Comparison of ENCODE assay signal across 8 mouse cellular contexts in genomic region chr12:76255499-76255875, GRCm38 (mm10). TPM values are rescaled to one million over a fixed set of nuclear protein-coding genes. Genes with fewer than 3 reads are reported as not detected.
DNase-seq lines count a peak whose midpoint lies in the region; ATAC-seq lines count a peak whose summit lies in the region.

No protein-coding gene starts in this region.

- H3K27me3 ChIP-seq in hindbrain, embryonic 14.5 days (ENCODE audit: control insufficient read depth, insufficient read depth, low read length), result no peaks in the 10 kb centered on the region
- no peaks in the 10 kb centered on the region for H3K27me3 ChIP-seq in liver, embryonic 16.5 days (ENCODE audit: control insufficient read depth, insufficient read depth, low read depth, low read length)
- H3K27me3 ChIP-seq in stomach, embryonic 15.5 days (replicated peaks), result no peaks in the 10 kb centered on the region

- peak overlapping the region; percentile 57 for H3K4me3 ChIP-seq in hindbrain, embryonic 14.5 days (replicated peaks; ENCODE audit: low read length)
- H3K4me3 ChIP-seq in liver, embryonic 16.5 days (ENCODE audit: low read depth, low read length), result peak overlapping the region; percentile 78
- H3K4me3 ChIP-seq in stomach, embryonic 15.5 days (replicated peaks), result peak overlapping the region; percentile 73

- WGBS in hindbrain, embryonic 14.5 days, result 0% methylated on average over 11 of the region's 11 CpGs
- under 1% methylated on average over 11 of the region's 11 CpGs for WGBS in liver, embryonic 16.5 days (ENCODE audit: insufficient replicate concordance)
- 1% methylated on average over 11 of the region's 11 CpGs for WGBS in stomach, embryonic 15.5 days

- peak overlapping the region; percentile 65 for H3K9ac ChIP-seq in hindbrain, embryonic 14.5 days
- H3K9ac ChIP-seq in liver, embryonic 16.5 days (ENCODE audit: low read depth, low read length), result peak overlapping the region; percentile 78
- H3K9ac ChIP-seq in stomach, embryonic 15.5 days, result peak overlapping the region; percentile 57

- peak; percentile 15 for ATAC-seq in common myeloid progenitor, adult 5-6 weeks (replicated peaks; ENCODE audit: low read depth, poor library complexity, severe bottlenecking)
- ATAC-seq in hindbrain, embryonic 14.5 days (ENCODE audit: low FRiP score), result no peak; the same call in 1 of the 2 replicates
- ATAC-seq in liver, embryonic 16.5 days (ENCODE audit: low read depth), result peak; percentile 8
- ATAC-seq in stomach, embryonic 15.5 days (ENCODE audit: insufficient read depth, low FRiP score, low read depth), result peak; percentile 13; the same call in 1 of the 2 replicates

- DNase-seq in kidney, adult 11 months, result peak; percentile 55
- DNase-seq in kidney, adult 18-20 months, result no peak
- DNase-seq in hindbrain, embryonic 14.5 days (ENCODE audit: low spot score), result no peak
- no peak for DNase-seq in layer of hippocampus, adult 8-10 months (ENCODE audit: low spot score in 2 of 2)
- DNase-seq in left cerebral cortex, adult 9 months (ENCODE audit: low spot score in 2 of 2), result no peak

- no peaks in the 10 kb centered on the region for H3K9me3 ChIP-seq in hindbrain, embryonic 14.5 days (ENCODE audit: control insufficient read depth, low read length)
- no peaks in the 10 kb centered on the region for H3K9me3 ChIP-seq in liver, embryonic 16.5 days (replicated peaks; ENCODE audit: control insufficient read depth, low read length)
- H3K9me3 ChIP-seq in stomach, embryonic 15.5 days, result no peaks in the 10 kb centered on the region

- H3K4me1 ChIP-seq in hindbrain, embryonic 14.5 days (replicated peaks; ENCODE audit: control insufficient read depth, insufficient read depth, low read length), result peaks cover 9% of the 10 kb centered on the region
- peaks cover 24% of the 10 kb centered on the region for H3K4me1 ChIP-seq in liver, embryonic 16.5 days (ENCODE audit: control insufficient read depth, low read depth, low read length)
- H3K4me1 ChIP-seq in stomach, embryonic 15.5 days, result peaks cover 18% of the 10 kb centered on the region

- peak overlapping the region; percentile 54; the same call in 1 of the 2 replicates for H3K27ac ChIP-seq in hindbrain, embryonic 14.5 days
- peak overlapping the region; percentile 87 for H3K27ac ChIP-seq in liver, embryonic 16.5 days (ENCODE audit: low read length)
- peak overlapping the region; percentile 87 for H3K27ac ChIP-seq in stomach, embryonic 15.5 days

- H3K4me2 ChIP-seq in hindbrain, embryonic 14.5 days (replicated peaks), result peak overlapping the region; percentile 87
- H3K4me2 ChIP-seq in liver, embryonic 16.5 days (ENCODE audit: low read depth, low read length), result peak overlapping the region; percentile 99
- peak overlapping the region; percentile 97 for H3K4me2 ChIP-seq in stomach, embryonic 15.5 days

- no peaks in the 10 kb centered on the region for H3K36me3 ChIP-seq in hindbrain, embryonic 14.5 days (replicated peaks; ENCODE audit: control insufficient read depth, insufficient read depth)
- H3K36me3 ChIP-seq in liver, embryonic 16.5 days (ENCODE audit: control insufficient read depth, insufficient read depth), result no peaks in the 10 kb centered on the region
- no peaks in the 10 kb centered on the region for H3K36me3 ChIP-seq in stomach, embryonic 15.5 days

RNA-seq across cellular contexts. Expression of gene Mthfd1, which starts 0.4 kb away (rescaled TPM):
- 213 and 248 TPM in 2 replicates for total RNA-seq in common myeloid progenitor, adult 5-6 weeks (2017)
- polyA plus RNA-seq in hindbrain, embryonic 14.5 days (2014; fragmentation: Nextera tagmentation; extraction: Ambion mirVana), result 30.5 and 37.2 TPM in 2 replicates
- polyA plus RNA-seq in liver, embryonic 16.5 days (2015; fragmentation: Nextera tagmentation; extraction: Ambion mirVana), result 100 and 102 TPM in 2 replicates
- polyA plus RNA-seq in stomach, embryonic 15.5 days (2015; fragmentation: Nextera tagmentation; extraction: Ambion mirVana), result 87.7 and 108 TPM in 2 replicates
- total RNA-seq in layer of hippocampus, adult 8-10 months (2022), result 10 to 100 TPM; 46.4 to 50.7 (median 48.0) TPM

RNA-seq across cellular contexts. Expression of gene Tex21, which starts 8.9 kb away (rescaled TPM):
- total RNA-seq in common myeloid progenitor, adult 5-6 weeks (2017), result 1.2 TPM in 1 of 2 replicates, not detected in the other
- polyA plus RNA-seq in hindbrain, embryonic 14.5 days (2014; fragmentation: Nextera tagmentation; extraction: Ambion mirVana), result 0.09 TPM in 1 of 2 replicates, not detected in the other
- polyA plus RNA-seq in liver, embryonic 16.5 days (2015; fragmentation: Nextera tagmentation; extraction: Ambion mirVana), result 0.11 TPM in 1 of 2 replicates, not detected in the other
- not detected in 2 replicates for polyA plus RNA-seq in stomach, embryonic 15.5 days (2015; fragmentation: Nextera tagmentation; extraction: Ambion mirVana)
- total RNA-seq in layer of hippocampus, adult 8-10 months (2022), result not detected
